Mouse (Mus musculus): Measurements from ENCODE around the gene Dnaja4. TPM values are rescaled to one million over a fixed set of nuclear protein-coding genes. Genes with fewer than 3 reads are reported as not detected.

Gene Dnaja4
- total RNA-seq (2018; cell fraction: chromatin; rRNA removed): 1 to 10 TPM in 1 of 26 experiments, under 1 TPM in 5, not detected in 20; 0.16 to 1.2 (median 0.37) TPM
- total RNA-seq (2018; cell fraction: cytosol; rRNA removed): under 1 TPM; 0.03 to 0.33 (median 0.17) TPM
- total RNA-seq (2018; cell fraction: nucleus; rRNA removed): under 1 TPM in 11 of 26 experiments, not detected in 15; 0.17 to 0.84 (median 0.37) TPM
- polyA plus RNA-seq (2018): 0.11 to 0.69 TPM (median 0.31 TPM) in 3 replicates

DNA sequence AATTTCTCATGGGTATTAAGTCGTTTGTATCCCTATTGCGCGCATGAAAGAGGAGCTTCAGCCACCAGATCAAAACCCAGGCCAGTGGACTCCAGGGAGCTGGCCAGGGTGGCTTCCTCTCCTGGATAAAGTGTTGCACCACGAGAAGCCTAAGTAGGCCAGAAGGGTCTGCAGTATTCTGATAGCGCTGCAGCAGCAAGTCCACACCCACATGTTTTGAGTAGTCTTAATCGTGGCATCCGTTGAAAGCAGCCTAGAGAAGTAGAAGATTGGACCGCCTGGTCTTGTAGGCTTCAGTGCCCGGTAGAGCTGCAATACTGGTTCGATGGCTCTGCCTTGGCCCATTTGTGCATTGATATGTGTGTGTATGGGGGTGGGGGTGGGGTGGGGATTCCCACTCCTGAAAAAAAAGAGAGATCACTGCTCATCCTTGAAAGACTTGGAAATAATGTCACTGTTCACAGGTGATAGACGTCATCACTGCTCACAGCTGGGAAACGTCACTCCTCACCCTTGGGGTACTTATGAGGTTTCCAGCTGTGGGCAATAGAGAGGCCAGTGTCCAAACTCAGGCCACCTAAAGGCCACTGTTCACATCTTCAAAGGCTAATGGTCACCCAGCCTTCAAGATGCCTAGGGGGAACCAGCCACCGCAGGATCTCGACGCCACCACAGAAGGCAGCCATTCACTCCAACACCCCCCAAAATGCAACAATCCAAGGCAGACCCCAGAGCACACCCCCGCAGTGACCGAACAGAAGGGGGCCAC lies at the start of gene Dnaja4:
Gene Dnaja4, plus strand, starts transcription at position 556 of the 769 bp plus-strand sequence.
- H3K79me2 ChIP-seq (ENCODE audit: inconsistent target): no peaks in the 10 kb centered on the region
- no peak within 1 kb of the TSS for H3K27ac ChIP-seq
- no peaks in the 10 kb centered on the region for H3K36me3 ChIP-seq (ENCODE audit: inconsistent target)
- 80% methylated on average over 17 of the region's 17 CpGs for WGBS (ENCODE audit: missing documents)
- H3K4me3 ChIP-seq (ENCODE audit: inconsistent target): no peak within 1 kb of the TSS

DNA sequence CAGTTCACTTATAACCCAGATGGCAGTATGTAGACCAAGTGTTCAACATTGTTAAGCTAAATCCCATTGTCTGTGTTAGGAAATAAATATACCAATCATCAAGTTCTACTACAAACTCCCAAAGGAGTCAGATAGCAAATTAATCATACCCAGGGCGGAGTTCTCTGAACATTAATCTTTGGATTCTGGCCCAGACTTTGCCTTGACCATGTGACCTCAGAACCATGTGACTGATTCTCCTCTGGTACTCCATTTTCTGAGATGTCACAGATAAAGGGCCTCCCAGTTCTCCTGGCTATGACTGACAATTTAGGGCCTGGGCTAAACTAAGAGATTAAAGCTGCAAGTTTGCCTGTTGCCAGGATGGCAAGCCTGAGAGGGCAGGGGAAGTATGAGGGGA lies 49.3 kb upstream of the Dnaja4 start:
- Histone ChIP-seq H3K4me3 (ENCODE audit: inconsistent target) (no peak overlapping the region), H3K79me2 (ENCODE audit: inconsistent target) (no peaks in the 10 kb centered on the region), H3K27ac (no peak overlapping the region), H3K36me3 (ENCODE audit: inconsistent target) (no peaks in the 10 kb centered on the region)
- WGBS (ENCODE audit: missing documents): 86% methylated on average over 1 of the region's 1 CpGs

GRCm38 (mm10) chr9:54652778-54653177 lies 45.9 kb upstream of the Dnaja4 start:
- Histone ChIP-seq H3K36me3 (ENCODE audit: inconsistent target) (no peaks in the 10 kb centered on the region), H3K79me2 (ENCODE audit: inconsistent target) (no peaks in the 10 kb centered on the region), H3K27ac (no peak overlapping the region), H3K4me3 (ENCODE audit: inconsistent target) (no peak overlapping the region)
- WGBS (ENCODE audit: missing documents): 86% methylated on average over 2 of the region's 2 CpGs

GRCm38 (mm10) chr9:54655846-54656245 lies 42.8 kb upstream of the Dnaja4 start:
- Histone ChIP-seq H3K4me3 (ENCODE audit: inconsistent target) (no peak overlapping the region), H3K27ac (no peak overlapping the region), H3K79me2 (ENCODE audit: inconsistent target) (no peaks in the 10 kb centered on the region), H3K36me3 (ENCODE audit: inconsistent target) (no peaks in the 10 kb centered on the region)
- WGBS (ENCODE audit: missing documents): 90% methylated on average over 2 of the region's 2 CpGs

GRCm38 (mm10) chr9:54656402-54656801 lies 42.3 kb upstream of the Dnaja4 start:
- 89% methylated on average over 6 of the region's 6 CpGs for WGBS (ENCODE audit: missing documents)
- Histone ChIP-seq H3K36me3 (ENCODE audit: inconsistent target) (no peaks in the 10 kb centered on the region), H3K27ac (no peak overlapping the region), H3K79me2 (ENCODE audit: inconsistent target) (no peaks in the 10 kb centered on the region), H3K4me3 (ENCODE audit: inconsistent target) (no peak overlapping the region)

DNA sequence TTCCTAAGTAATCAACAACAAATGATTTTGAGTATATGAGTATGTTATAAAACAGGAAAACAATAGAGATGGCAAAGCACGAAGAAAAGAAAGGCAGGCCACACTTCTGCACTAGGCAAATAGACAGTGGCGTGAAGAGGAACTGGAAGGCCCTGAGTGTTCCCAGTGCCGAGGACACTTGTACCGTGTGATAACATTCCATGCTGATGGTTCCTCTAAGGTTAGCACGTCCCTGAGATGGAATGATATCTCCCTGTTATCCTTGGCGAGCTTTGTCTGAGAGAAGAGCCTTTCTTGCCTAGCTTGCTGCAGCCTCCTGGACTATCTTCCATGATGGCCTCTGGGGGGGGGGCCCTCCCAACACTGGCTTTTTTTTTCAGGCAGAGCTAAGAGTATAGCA lies 39.9 kb upstream of the Dnaja4 start:
- Histone ChIP-seq H3K27ac (no peak overlapping the region), H3K79me2 (ENCODE audit: inconsistent target) (no peaks in the 10 kb centered on the region), H3K4me3 (ENCODE audit: inconsistent target) (no peak overlapping the region), H3K36me3 (ENCODE audit: inconsistent target) (no peaks in the 10 kb centered on the region)
- 87% methylated on average over 6 of the region's 6 CpGs for WGBS (ENCODE audit: missing documents)

- Histone ChIP-seq H3K36me3 (ENCODE audit: inconsistent target) (no peaks in the 10 kb centered on the region), H3K4me3 (ENCODE audit: inconsistent target) (no peak within 1 kb of the TSS)
- WGBS (ENCODE audit: missing documents): 38% methylated on average over 10 of the region's 10 CpGs
Measured at GRCm38 (mm10) chr9:54661605-54662377, 36.9 kb upstream of the Dnaja4 start, which contains the start of gene Acsbg1. Gene Acsbg1, minus strand, starts transcription at chr9:54661870.

DNA sequence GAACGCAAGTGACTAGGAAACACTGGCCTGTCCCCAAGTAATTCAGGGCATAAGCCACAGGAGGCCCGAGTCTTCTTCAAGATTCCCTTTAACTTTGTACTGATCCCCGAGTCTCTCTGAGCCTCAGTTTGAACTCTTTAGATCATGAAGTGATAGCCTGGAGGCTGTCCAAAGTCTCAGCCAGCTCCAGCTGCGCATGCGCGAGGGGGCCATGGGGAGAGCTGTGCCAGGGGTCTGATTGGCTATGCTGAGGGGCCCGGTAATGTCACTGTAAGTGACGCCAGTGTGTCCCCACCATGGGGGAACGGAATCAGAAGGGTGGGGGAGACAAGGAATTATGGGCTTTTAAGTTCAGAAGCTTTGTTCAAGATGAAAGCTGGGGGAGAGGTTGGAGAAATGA lies 34.3 kb upstream of the Dnaja4 start:
- Histone ChIP-seq H3K36me3 (ENCODE audit: inconsistent target) (no peaks in the 10 kb centered on the region), H3K27ac (no peak overlapping the region), H3K4me3 (ENCODE audit: inconsistent target) (no peak overlapping the region), H3K79me2 (ENCODE audit: inconsistent target) (no peaks in the 10 kb centered on the region)
- 90% methylated on average over 9 of the region's 9 CpGs for WGBS (ENCODE audit: missing documents)

More at GRCm38 (mm10) chr9:54661605-54662377, 36.9 kb upstream of the Dnaja4 start, which contains the start of gene Acsbg1:
- no peaks in the 10 kb centered on the region for H3K79me2 ChIP-seq (ENCODE audit: inconsistent target)
- H3K27ac ChIP-seq: no peak within 1 kb of the TSS

DNA sequence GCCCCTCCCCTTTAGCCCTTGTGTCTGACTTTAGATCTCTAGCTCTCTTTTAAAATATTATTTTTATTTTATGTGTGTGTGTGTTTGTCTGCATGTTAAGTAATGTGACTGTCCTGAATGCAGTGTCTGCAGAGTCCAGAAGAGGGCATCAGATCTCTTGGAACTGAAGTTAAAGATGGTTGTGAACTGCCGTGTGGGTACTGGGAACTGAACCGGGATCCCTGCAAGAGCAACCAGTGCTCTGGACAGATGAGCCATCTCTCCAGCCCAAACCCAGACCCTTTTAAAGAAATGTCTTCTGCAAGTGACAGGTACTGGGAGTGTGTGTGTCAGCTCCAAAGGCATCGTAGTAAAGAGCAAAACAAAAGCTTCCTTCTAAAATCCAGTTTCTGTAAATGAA lies 32.6 kb upstream of the Dnaja4 start:
- Histone ChIP-seq H3K27ac (no peak overlapping the region), H3K79me2 (ENCODE audit: inconsistent target) (no peaks in the 10 kb centered on the region), H3K36me3 (ENCODE audit: inconsistent target) (no peaks in the 10 kb centered on the region), H3K4me3 (ENCODE audit: inconsistent target) (no peak overlapping the region)
- WGBS (ENCODE audit: missing documents): 92% methylated on average over 3 of the region's 3 CpGs

DNA sequence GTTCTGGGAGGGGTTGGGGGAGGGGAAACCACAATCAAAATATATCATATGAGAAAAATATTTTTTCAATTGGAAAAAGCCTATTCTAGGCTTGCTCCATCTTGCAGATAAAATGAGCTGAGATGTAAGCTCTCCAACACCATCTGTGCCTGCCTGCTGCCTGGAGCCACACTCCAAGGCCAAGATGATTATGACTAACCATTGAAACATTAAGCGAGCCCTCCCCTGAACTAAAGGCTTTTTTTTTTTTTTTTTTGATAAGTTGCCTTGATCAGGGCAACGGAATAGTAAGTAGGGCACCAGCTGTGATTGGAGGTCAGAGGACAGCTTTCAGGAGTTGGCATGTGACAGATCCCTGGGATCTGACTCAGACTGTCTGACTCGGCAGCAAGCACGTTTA lies 30.2 kb upstream of the Dnaja4 start:
- Histone ChIP-seq H3K27ac (no peak overlapping the region), H3K36me3 (ENCODE audit: inconsistent target) (no peaks in the 10 kb centered on the region), H3K4me3 (ENCODE audit: inconsistent target) (no peak overlapping the region), H3K79me2 (ENCODE audit: inconsistent target) (no peaks in the 10 kb centered on the region)
- 91% methylated on average over 4 of the region's 4 CpGs for WGBS (ENCODE audit: missing documents)

- no peak overlapping the region for H3K27ac ChIP-seq
- WGBS (ENCODE audit: missing documents): 79% methylated on average over 3 of the region's 3 CpGs
- H3K36me3 ChIP-seq (ENCODE audit: inconsistent target): no peaks in the 10 kb centered on the region
- H3K4me3 ChIP-seq (ENCODE audit: inconsistent target): no peak overlapping the region
- no peaks in the 10 kb centered on the region for H3K79me2 ChIP-seq (ENCODE audit: inconsistent target)
Measured at GRCm38 (mm10) chr9:54671962-54672361, 26.7 kb upstream of the Dnaja4 start.

GRCm38 (mm10) chr9:54673887-54674286 lies 24.8 kb upstream of the Dnaja4 start:
- H3K36me3 ChIP-seq (ENCODE audit: inconsistent target): no peaks in the 10 kb centered on the region
- no peaks in the 10 kb centered on the region for H3K79me2 ChIP-seq (ENCODE audit: inconsistent target)
- no peak overlapping the region for H3K4me3 ChIP-seq (ENCODE audit: inconsistent target)
- H3K27ac ChIP-seq: no peak overlapping the region
- 81% methylated on average over 9 of the region's 13 CpGs for WGBS (ENCODE audit: missing documents)

DNA sequence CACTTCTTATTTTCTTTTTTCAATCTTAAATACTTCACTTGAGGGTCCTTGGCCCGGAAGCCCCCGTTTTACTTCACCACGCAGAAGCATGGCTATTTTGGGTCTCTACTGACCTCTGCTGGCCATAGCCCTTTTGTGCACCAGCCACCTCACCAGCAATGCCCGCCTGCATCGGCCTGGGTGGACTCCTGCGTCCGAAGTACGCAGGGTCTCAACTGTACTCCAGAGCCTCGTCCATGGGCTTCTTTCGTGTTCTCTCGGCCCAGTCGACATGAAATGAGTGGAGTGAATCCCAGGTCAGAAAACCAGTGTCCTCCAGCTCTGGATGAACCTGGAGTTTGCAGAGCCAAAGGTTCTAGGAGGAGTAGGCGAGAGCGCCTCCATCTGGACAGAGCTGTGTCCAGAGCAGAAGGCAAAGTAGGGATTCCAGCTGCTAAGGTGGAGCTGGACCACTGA lies 22.1 kb upstream of the Dnaja4 start:
- H3K79me2 ChIP-seq (ENCODE audit: inconsistent target): no peaks in the 10 kb centered on the region
- H3K27ac ChIP-seq: no peak overlapping the region
- H3K4me3 ChIP-seq (ENCODE audit: inconsistent target): no peak overlapping the region
- 6% methylated on average over 14 of the region's 14 CpGs for WGBS (ENCODE audit: missing documents)
- no peaks in the 10 kb centered on the region for H3K36me3 ChIP-seq (ENCODE audit: inconsistent target)

DNA sequence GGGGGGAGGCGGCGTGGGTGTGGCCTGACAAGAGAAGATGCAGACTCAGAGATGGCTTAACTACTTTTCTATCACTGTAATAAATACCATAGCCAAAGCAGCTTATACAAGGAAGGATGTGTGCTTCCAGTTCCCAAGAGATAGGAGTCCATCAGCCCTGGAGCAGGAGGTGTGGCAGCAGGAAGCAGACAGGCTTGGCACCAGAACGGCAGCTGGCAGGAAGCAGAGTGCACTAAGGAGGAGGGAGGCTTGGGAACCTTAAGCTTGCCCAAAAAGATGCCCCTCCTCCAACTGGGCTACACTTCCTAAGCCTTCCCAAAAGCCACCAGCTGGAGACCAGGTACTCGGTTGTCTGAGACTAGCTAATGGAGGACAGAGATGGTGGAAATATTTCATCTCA lies 15.8 kb upstream of the Dnaja4 start:
- Histone ChIP-seq H3K4me3 (ENCODE audit: inconsistent target) (no peak overlapping the region), H3K79me2 (ENCODE audit: inconsistent target) (no peaks in the 10 kb centered on the region), H3K36me3 (ENCODE audit: inconsistent target) (no peaks in the 10 kb centered on the region), H3K27ac (no peak overlapping the region)
- 32% methylated on average over 2 of the region's 4 CpGs for WGBS (ENCODE audit: missing documents)
